Mouse (Mus musculus) erythroblast, embryonic 14.5 days (primary cell): ENCODE data around the gene Ankrd28.

Experiments used
- GATA1 ChIP-seq: IDR thresholded peaks from 2 replicates; pipeline ENCODE4 v1.6.1; 2012; ENCODE audit warnings: low read length, inconsistent platforms, mixed read lengths
- TAL1 ChIP-seq: IDR thresholded peaks from 3 replicates; pipeline ENCODE4 v1.6.1; 2012; ENCODE audit warnings: low read length, inconsistent platforms, mixed read lengths

- TF ChIP-seq GATA1: no peak
- TF ChIP-seq TAL1: no peak
Observed at GRCm38 (mm10) chr14:31780412-31781233, 49.8 kb downstream of the Ankrd28 start.
